Mouse (Mus musculus): ENCODE data around the gene Bcr.

Bcr gene

GRCm38 (mm10) chr10:75094338-75094737 is 33.9 kb downstream of the Bcr start:
- DNase-seq (ENCODE audit: low spot score in 2 of 2): no peak

GRCm38 (mm10) chr10:75095216-75095615 is 34.8 kb downstream of the Bcr start:
- no peak for DNase-seq (ENCODE audit: low spot score in 2 of 2)

- DNase-seq (ENCODE audit: low spot score in 2 of 2): no peak
These were observed 38.2 kb downstream of the Bcr start for GRCm38 (mm10) chr10:75098446-75099183.

- peak in 1 of 2 experiments; percentile 53 for DNase-seq (ENCODE audit: low spot score in 2 of 2)
These were observed 39.9 kb downstream of the Bcr start for GRCm38 (mm10) chr10:75100298-75100697.

- no peak for DNase-seq (ENCODE audit: low spot score in 2 of 2)
These were observed 43.1 kb downstream of the Bcr start for GRCm38 (mm10) chr10:75103502-75103901.

GRCm38 (mm10) chr10:75104191-75105098 is 44.1 kb downstream of the Bcr start:
- DNase-seq (ENCODE audit: low spot score in 2 of 2): peak; percentile 50 to 67

- peak in 1 of 2 experiments; percentile 55 for DNase-seq (ENCODE audit: low spot score in 2 of 2)
These were observed 44.7 kb downstream of the Bcr start for GRCm38 (mm10) chr10:75105099-75105461.

GRCm38 (mm10) chr10:75105687-75106086 is 45.3 kb downstream of the Bcr start:
- DNase-seq (ENCODE audit: low spot score in 2 of 2): no peak

- DNase-seq (ENCODE audit: low spot score in 2 of 2): no peak
These were observed 46.6 kb downstream of the Bcr start for GRCm38 (mm10) chr10:75106940-75107381.

- DNase-seq (ENCODE audit: low spot score in 2 of 2): no peak
These were observed 47.7 kb downstream of the Bcr start for GRCm38 (mm10) chr10:75108092-75108491.

- no peak for DNase-seq (ENCODE audit: low spot score in 2 of 2)
These were observed 51.2 kb downstream of the Bcr start for GRCm38 (mm10) chr10:75111446-75112201.

GRCm38 (mm10) chr10:75112405-75112804 is 52.0 kb downstream of the Bcr start:
- DNase-seq (ENCODE audit: low spot score in 2 of 2): no peak

- no peak for DNase-seq (ENCODE audit: low spot score in 2 of 2)
These were observed 53.2 kb downstream of the Bcr start for GRCm38 (mm10) chr10:75113620-75114019.

- no peak for DNase-seq (ENCODE audit: low spot score in 2 of 2)
These were observed 54.8 kb downstream of the Bcr start for GRCm38 (mm10) chr10:75115240-75115639.

- no peak for DNase-seq (ENCODE audit: low spot score in 2 of 2)
These were observed 56.6 kb downstream of the Bcr start for GRCm38 (mm10) chr10:75116842-75117457.

- DNase-seq (ENCODE audit: low spot score in 2 of 2): peak; percentile 63 to 81
These were observed 58.1 kb downstream of the Bcr start for GRCm38 (mm10) chr10:75118444-75118843.

GRCm38 (mm10) chr10:75119396-75119795 is 59.0 kb downstream of the Bcr start:
- no peak for DNase-seq (ENCODE audit: low spot score in 2 of 2)

GRCm38 (mm10) chr10:75120176-75120575 is 59.8 kb downstream of the Bcr start:
- DNase-seq (ENCODE audit: low spot score in 2 of 2): no peak

- no peak for DNase-seq (ENCODE audit: low spot score in 2 of 2)
These were observed 60.6 kb downstream of the Bcr start for GRCm38 (mm10) chr10:75121028-75121427.

GRCm38 (mm10) chr10:75125577-75125976 is 65.2 kb downstream of the Bcr start:
- DNase-seq (ENCODE audit: low spot score in 2 of 2): no peak

GRCm38 (mm10) chr10:75129283-75129710 is 68.9 kb downstream of the Bcr start:
- DNase-seq (ENCODE audit: low spot score in 2 of 2): no peak
